Mouse (Mus musculus): ENCODE results near the gene Arhgef10l.

DNA sequence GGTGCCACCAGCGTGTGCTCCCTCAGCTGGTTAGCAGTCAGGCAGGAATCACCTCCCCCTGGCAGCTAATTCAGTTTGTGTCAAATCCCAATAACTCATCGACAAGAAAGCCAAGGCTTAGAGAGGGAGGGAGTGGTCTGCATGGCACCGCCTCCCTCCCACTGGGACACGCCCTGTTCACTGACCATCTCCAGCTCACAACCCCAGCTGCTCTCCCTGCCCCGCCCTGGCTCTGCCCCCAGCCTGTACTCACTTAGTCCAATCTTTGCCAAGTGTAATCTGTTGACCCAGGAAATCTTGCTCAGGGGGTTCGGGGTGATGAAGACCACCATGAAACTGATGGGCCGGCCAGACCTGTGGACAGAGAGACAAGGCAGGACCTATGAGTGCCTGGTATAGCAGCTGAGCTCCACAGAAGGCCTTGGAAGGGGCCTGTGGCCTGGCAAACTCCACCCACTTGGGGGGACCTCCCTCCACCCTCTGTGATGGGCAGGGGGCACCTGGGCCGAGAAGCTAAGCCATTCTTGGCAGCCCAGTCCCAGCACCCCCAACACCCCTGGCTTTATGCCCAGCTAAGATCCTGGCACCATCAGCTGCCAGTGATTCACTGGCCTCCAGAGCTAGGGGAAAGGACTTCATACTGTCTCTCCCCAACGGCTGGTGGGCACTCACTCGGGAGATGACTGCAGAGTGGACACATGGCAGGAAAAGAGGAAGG is 103.2 kb downstream of the Arhgef10l start:
- TF ChIP-seq CTCF (IDR thresholded peaks at IDR 0.05; ENCODE audit: low read depth) (no peak), EP300 (IDR thresholded peaks at IDR 0.05; ENCODE audit: low read depth) (no peak)

All from liver, postnatal 0 days (tissue).